Mouse (Mus musculus): Measurements from ENCODE around the gene Tfcp2l1. TPM values are rescaled to one million over a fixed set of nuclear protein-coding genes. Genes with fewer than 3 reads are reported as not detected.

The Tfcp2l1 gene
- polyA plus RNA-seq (2015; fragmentation: Nextera tagmentation; extraction: Ambion mirVana) = 0.82 and 1.2 TPM in 2 replicates

- H3K4me2 ChIP-seq (ENCODE audit: low read depth, low read length) = peak within 1 kb of the TSS; percentile 62
- 1% methylated on average over 48 of the region's 48 CpGs for WGBS (ENCODE audit: insufficient replicate concordance)
- H3K9ac ChIP-seq (ENCODE audit: low read depth, low read length) = peak within 1 kb of the TSS; percentile 34; the same call in 1 of the 2 replicates
- peak; percentile 91 for ATAC-seq (ENCODE audit: low read depth)
- H3K4me3 ChIP-seq (ENCODE audit: low read depth, low read length) = peak within 1 kb of the TSS; percentile 61
- H3K27me3 ChIP-seq (ENCODE audit: control insufficient read depth, insufficient read depth, low read depth, low read length) = peaks cover 16% of the 10 kb centered on the region
- no peaks in the 10 kb centered on the region; the same call in 1 of the 2 replicates for H3K4me1 ChIP-seq (ENCODE audit: control insufficient read depth, low read depth, low read length)
- no peak within 1 kb of the TSS for H3K27ac ChIP-seq (ENCODE audit: low read length)
- H3K36me3 ChIP-seq (ENCODE audit: control insufficient read depth, insufficient read depth) = no peaks in the 10 kb centered on the region
- H3K9me3 ChIP-seq (replicated peaks; ENCODE audit: control insufficient read depth, low read length) = no peaks in the 10 kb centered on the region
Observed at GRCm38 (mm10) chr1:118627781-118628464, at the start of gene Tfcp2l1. Tfcp2l1 (plus strand) TSS chr1:118627945.

GRCm38 (mm10) chr1:118580174-118580702, 47.5 kb upstream of the Tfcp2l1 start:
- WGBS (ENCODE audit: insufficient replicate concordance) = 73% methylated on average over 2 of the region's 2 CpGs
- Histone ChIP-seq H3K36me3 (ENCODE audit: control insufficient read depth, insufficient read depth) (peaks cover 10% of the 10 kb centered on the region), H3K4me1 (ENCODE audit: control insufficient read depth, low read depth, low read length) (no peaks in the 10 kb centered on the region), H3K4me3 (ENCODE audit: low read depth, low read length) (no peak overlapping the region), H3K27ac (ENCODE audit: low read length) (no peak overlapping the region; the same call in 1 of the 2 replicates), H3K9me3 (replicated peaks; ENCODE audit: control insufficient read depth, low read length) (no peaks in the 10 kb centered on the region), H3K9ac (ENCODE audit: low read depth, low read length) (no peak overlapping the region), H3K4me2 (ENCODE audit: low read depth, low read length) (no peak overlapping the region), H3K27me3 (ENCODE audit: control insufficient read depth, insufficient read depth, low read depth, low read length) (no peaks in the 10 kb centered on the region)
- ATAC-seq (ENCODE audit: low read depth) = no peak

DNA sequence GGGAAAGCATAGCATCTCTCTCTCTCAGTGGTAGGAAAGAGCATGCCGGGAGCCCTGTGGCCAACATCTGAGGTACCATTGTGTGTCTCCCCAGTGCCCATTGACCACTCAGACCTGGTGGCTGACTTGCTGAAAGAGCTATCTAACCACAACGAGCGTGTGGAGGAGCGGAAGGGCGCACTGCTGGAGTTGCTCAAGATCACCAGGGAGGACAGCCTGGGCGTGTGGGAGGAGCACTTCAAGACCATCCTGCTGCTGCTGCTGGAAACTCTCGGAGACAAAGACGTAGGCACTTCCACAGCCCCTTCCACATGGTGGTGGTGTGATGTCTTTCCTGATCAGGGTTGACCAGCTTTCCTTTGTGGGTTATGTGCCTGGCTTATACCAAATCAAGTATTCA, 46.6 kb upstream of the Tfcp2l1 start:
- Histone ChIP-seq H3K27ac (ENCODE audit: low read length) (no peak overlapping the region), H3K9ac (ENCODE audit: low read depth, low read length) (no peak overlapping the region), H3K27me3 (ENCODE audit: control insufficient read depth, insufficient read depth, low read depth, low read length) (no peaks in the 10 kb centered on the region), H3K4me2 (ENCODE audit: low read depth, low read length) (no peak overlapping the region), H3K4me3 (ENCODE audit: low read depth, low read length) (no peak overlapping the region), H3K9me3 (replicated peaks; ENCODE audit: control insufficient read depth, low read length) (no peaks in the 10 kb centered on the region), H3K36me3 (ENCODE audit: control insufficient read depth, insufficient read depth) (peaks cover 7% of the 10 kb centered on the region), H3K4me1 (ENCODE audit: control insufficient read depth, low read depth, low read length) (no peaks in the 10 kb centered on the region)
- WGBS (ENCODE audit: insufficient replicate concordance) = 76% methylated on average over 8 of the region's 8 CpGs
- no peak for ATAC-seq (ENCODE audit: low read depth)

DNA sequence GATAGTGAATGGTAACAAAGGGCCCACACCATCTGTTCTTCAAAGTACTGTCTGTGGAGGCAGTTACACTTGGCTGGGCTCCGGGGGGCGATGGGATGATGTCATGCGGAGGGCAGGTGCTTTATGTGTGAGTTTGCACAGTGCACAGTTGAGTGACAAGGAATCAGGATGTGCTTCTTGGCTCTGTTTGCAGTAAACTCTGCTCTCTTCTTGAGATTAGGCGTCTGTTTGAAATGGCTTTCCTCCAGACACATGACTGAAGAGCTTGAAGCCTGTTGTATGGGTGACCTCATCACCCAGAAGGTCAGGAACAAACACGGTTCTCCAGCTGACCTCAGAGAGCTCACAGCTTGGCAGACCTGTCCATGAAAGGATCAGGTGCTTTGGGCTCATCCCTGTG, 38.0 kb upstream of the Tfcp2l1 start:
- Histone ChIP-seq H3K4me2 (ENCODE audit: low read depth, low read length) (no peak overlapping the region), H3K27ac (ENCODE audit: low read length) (no peak overlapping the region), H3K9ac (ENCODE audit: low read depth, low read length) (no peak overlapping the region), H3K4me3 (ENCODE audit: low read depth, low read length) (no peak overlapping the region), H3K27me3 (ENCODE audit: control insufficient read depth, insufficient read depth, low read depth, low read length) (no peaks in the 10 kb centered on the region), H3K9me3 (replicated peaks; ENCODE audit: control insufficient read depth, low read length) (no peaks in the 10 kb centered on the region), H3K36me3 (ENCODE audit: control insufficient read depth, insufficient read depth) (peaks cover 3% of the 10 kb centered on the region; the same call in 1 of the 2 replicates), H3K4me1 (ENCODE audit: control insufficient read depth, low read depth, low read length) (no peaks in the 10 kb centered on the region)
- ATAC-seq (ENCODE audit: low read depth) = no peak
- 61% methylated on average over 5 of the region's 5 CpGs for whole genome bisulfite sequencing (ENCODE audit: insufficient replicate concordance)

GRCm38 (mm10) chr1:118592933-118593332, 34.8 kb upstream of the Tfcp2l1 start:
- peaks cover 3% of the 10 kb centered on the region; the same call in 1 of the 2 replicates for H3K36me3 ChIP-seq (ENCODE audit: control insufficient read depth, insufficient read depth)
- 80% methylated on average over 4 of the region's 4 CpGs for WGBS (ENCODE audit: insufficient replicate concordance)
- no peak overlapping the region for H3K4me2 ChIP-seq (ENCODE audit: low read depth, low read length)
- H3K4me3 ChIP-seq (ENCODE audit: low read depth, low read length) = no peak overlapping the region
- H3K9ac ChIP-seq (ENCODE audit: low read depth, low read length) = no peak overlapping the region
- no peak for ATAC-seq (ENCODE audit: low read depth)
- peaks cover 2% of the 10 kb centered on the region for H3K4me1 ChIP-seq (ENCODE audit: control insufficient read depth, low read depth, low read length)
- no peak overlapping the region for H3K27ac ChIP-seq (ENCODE audit: low read length)
- no peaks in the 10 kb centered on the region for H3K9me3 ChIP-seq (replicated peaks; ENCODE audit: control insufficient read depth, low read length)
- no peaks in the 10 kb centered on the region for H3K27me3 ChIP-seq (ENCODE audit: control insufficient read depth, insufficient read depth, low read depth, low read length)

- H3K9ac ChIP-seq (ENCODE audit: low read depth, low read length) = no peak overlapping the region
- WGBS (ENCODE audit: insufficient replicate concordance) = 24% methylated on average over 2 of the region's 2 CpGs
- H3K27ac ChIP-seq (ENCODE audit: low read length) = no peak overlapping the region
- H3K36me3 ChIP-seq (ENCODE audit: control insufficient read depth, insufficient read depth) = peaks cover 3% of the 10 kb centered on the region
- H3K4me3 ChIP-seq (ENCODE audit: low read depth, low read length) = no peak overlapping the region
- no peaks in the 10 kb centered on the region for H3K27me3 ChIP-seq (ENCODE audit: control insufficient read depth, insufficient read depth, low read depth, low read length)
- no peak overlapping the region for H3K4me2 ChIP-seq (ENCODE audit: low read depth, low read length)
- no peaks in the 10 kb centered on the region for H3K9me3 ChIP-seq (replicated peaks; ENCODE audit: control insufficient read depth, low read length)
- H3K4me1 ChIP-seq (ENCODE audit: control insufficient read depth, low read depth, low read length) = peaks cover 2% of the 10 kb centered on the region
- peak; percentile 56; the same call in 1 of the 2 replicates for ATAC-seq (ENCODE audit: low read depth)
Observed at GRCm38 (mm10) chr1:118595395-118595794, 32.4 kb upstream of the Tfcp2l1 start.

DNA sequence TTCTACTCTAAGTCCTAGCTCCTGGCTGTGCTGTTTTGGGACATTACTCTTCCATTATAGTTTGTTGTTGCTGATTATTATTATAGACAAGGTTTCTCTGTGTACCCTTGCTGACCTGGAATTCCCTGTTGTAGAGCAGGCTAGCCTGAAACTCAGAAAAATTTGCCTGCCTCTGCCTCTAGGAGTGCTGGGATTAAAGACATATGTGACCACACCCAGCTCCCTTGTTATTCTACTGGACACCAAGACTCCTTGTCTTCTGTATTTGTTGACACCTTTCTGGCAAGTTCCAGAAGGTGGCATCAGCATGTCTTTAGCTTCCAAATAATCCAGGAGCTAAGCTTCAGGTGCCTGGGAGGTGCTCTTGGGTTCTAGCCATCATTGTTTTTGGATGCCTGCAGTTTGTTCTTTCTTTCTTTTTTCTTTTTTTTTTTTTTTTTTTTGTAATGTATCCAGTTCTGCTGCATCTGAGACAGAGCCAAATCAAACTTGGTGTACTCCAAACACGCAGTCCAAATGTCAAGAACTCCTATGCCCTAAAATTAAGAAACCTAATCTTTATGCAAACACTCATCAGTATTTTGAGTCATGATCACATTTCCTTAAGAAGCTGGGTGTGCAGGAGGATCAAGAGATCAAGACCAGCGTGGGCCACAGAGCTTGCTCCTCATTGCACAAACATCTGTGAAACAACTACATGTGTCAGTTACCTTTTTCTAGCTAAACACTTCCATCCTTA, 30.1 kb upstream of the Tfcp2l1 start:
- no peak overlapping the region for H3K4me3 ChIP-seq (ENCODE audit: low read depth, low read length)
- H3K9ac ChIP-seq (ENCODE audit: low read depth, low read length) = no peak overlapping the region
- H3K4me1 ChIP-seq (ENCODE audit: control insufficient read depth, low read depth, low read length) = peaks cover 2% of the 10 kb centered on the region
- ATAC-seq (ENCODE audit: low read depth) = no peak
- 75% methylated on average over 2 of the region's 2 CpGs for WGBS (ENCODE audit: insufficient replicate concordance)
- no peak overlapping the region for H3K4me2 ChIP-seq (ENCODE audit: low read depth, low read length)
- H3K9me3 ChIP-seq (replicated peaks; ENCODE audit: control insufficient read depth, low read length) = no peaks in the 10 kb centered on the region
- H3K36me3 ChIP-seq (ENCODE audit: control insufficient read depth, insufficient read depth) = peaks cover 11% of the 10 kb centered on the region
- H3K27ac ChIP-seq (ENCODE audit: low read length) = no peak overlapping the region
- H3K27me3 ChIP-seq (ENCODE audit: control insufficient read depth, insufficient read depth, low read depth, low read length) = no peaks in the 10 kb centered on the region

- 69% methylated on average over 3 of the region's 3 CpGs for WGBS (ENCODE audit: insufficient replicate concordance)
- H3K9ac ChIP-seq (ENCODE audit: low read depth, low read length) = no peak overlapping the region
- peaks cover 14% of the 10 kb centered on the region for H3K36me3 ChIP-seq (ENCODE audit: control insufficient read depth, insufficient read depth)
- no peak overlapping the region for H3K4me2 ChIP-seq (ENCODE audit: low read depth, low read length)
- H3K27me3 ChIP-seq (ENCODE audit: control insufficient read depth, insufficient read depth, low read depth, low read length) = no peaks in the 10 kb centered on the region
- H3K9me3 ChIP-seq (replicated peaks; ENCODE audit: control insufficient read depth, low read length) = no peaks in the 10 kb centered on the region
- ATAC-seq (ENCODE audit: low read depth) = no peak
- no peak overlapping the region for H3K27ac ChIP-seq (ENCODE audit: low read length)
- H3K4me1 ChIP-seq (ENCODE audit: control insufficient read depth, low read depth, low read length) = peaks cover 2% of the 10 kb centered on the region
- no peak overlapping the region for H3K4me3 ChIP-seq (ENCODE audit: low read depth, low read length)
Observed at GRCm38 (mm10) chr1:118598339-118598738, 29.4 kb upstream of the Tfcp2l1 start.

Measured in liver, embryonic 16.5 days (tissue).